Mouse (Mus musculus) MEL (cell line): ENCODE data around the gene Gm27029. TPM values are rescaled to one million over a fixed set of nuclear protein-coding genes. Genes with fewer than 3 reads are reported as not detected.

Source experiments
- DNase-seq: peaks from one replicate; pipeline ENCODE4 v3.0.0; 2011; ENCODE audit warnings: low read depth, low spot score
- H3K27ac ChIP-seq: 2 replicates; pipeline ENCODE4 v1.5.1; 2012; ENCODE audit warnings: low read depth, mild to moderate bottlenecking, control low read depth, low read length, moderate library complexity; ENCODE audit not compliant: control insufficient read depth
- H3K27me3 ChIP-seq, 2 experiments: fragments of 150-350 bp in 1 of 2; sonication (generic) in 1 of 2; 2 replicates each; pipeline ENCODE4 v1.6.1; 2012; ENCODE audit warnings: low read length in 2 of 2, mild to moderate bottlenecking in 2 of 2, improper control_type of control experiment in 1 of 2, moderate library complexity in 1 of 2; ENCODE audit not compliant: insufficient read depth in 2 of 2, control insufficient read depth in 1 of 2
- H3K36me3 ChIP-seq, 2 experiments: 2 replicates each; pipeline ENCODE4 v1.6.1; 2012 to 2014; ENCODE audit warnings: low read length in 2 of 2, improper control_type of control experiment in 1 of 2, inconsistent platforms in 1 of 2, mild to moderate bottlenecking in 1 of 2; ENCODE audit not compliant: insufficient read depth in 2 of 2, control insufficient read depth in 1 of 2
- H3K4me1 ChIP-seq, 2 experiments: fragments of 150-350 bp in 1 of 2; sonication (generic) in 1 of 2; 2 replicates each; pipeline ENCODE4 v1.6.1; 2012; ENCODE audit warnings: low read length in 2 of 2, improper control_type of control experiment in 1 of 2, mild to moderate bottlenecking in 1 of 2; ENCODE audit not compliant: insufficient read depth in 2 of 2, control insufficient read depth in 1 of 2
- H3K4me3 ChIP-seq, 2 experiments: fragments of 150-350 bp in 1 of 2; sonication (generic) in 1 of 2; 2 replicates each; pipeline ENCODE4 v1.5.1; 2012; ENCODE audit warnings: low read depth in 2 of 2, low read length in 2 of 2, mild to moderate bottlenecking in 2 of 2, moderate library complexity in 2 of 2, control low read depth in 1 of 2, improper control_type of control experiment in 1 of 2; ENCODE audit not compliant: control insufficient read depth in 1 of 2, insufficient read depth in 1 of 2
- H3K79me2 ChIP-seq: 2 replicates; pipeline ENCODE4 v1.6.1; 2012; ENCODE audit warnings: mild to moderate bottlenecking, low read length, moderate library complexity; ENCODE audit not compliant: control insufficient read depth, poor library complexity, insufficient read depth
- H3K9ac ChIP-seq: 2 replicates; pipeline ENCODE4 v1.6.1; 2012; ENCODE audit warnings: low read depth, mild to moderate bottlenecking, control low read depth, low read length, moderate library complexity; ENCODE audit not compliant: control insufficient read depth, poor library complexity, severe bottlenecking
- H3K9me3 ChIP-seq: fragments of 150-350 bp; sonication (generic); replicated peaks from 2 replicates; pipeline ENCODE4 v1.6.1; 2012; ENCODE audit warnings: mild to moderate bottlenecking, low read length, improper control_type of control experiment, moderate library complexity; ENCODE audit not compliant: insufficient read depth
- CHD1 ChIP-seq: IDR thresholded peaks from 2 replicates; pipeline ENCODE4 v1.6.1; 2012; ENCODE audit warnings: low read depth, mild to moderate bottlenecking, inconsistent platforms, low read length, improper control_type of control experiment
- E2F4 ChIP-seq: IDR thresholded peaks from 2 replicates; pipeline ENCODE4 v1.6.1; 2011; ENCODE audit warnings: low read depth, low read length, improper control_type of control experiment, borderline replicate concordance
- ELF1 ChIP-seq: IDR thresholded peaks from 2 replicates; pipeline ENCODE4 v1.6.1; 2014; ENCODE audit warnings: low read depth, mild to moderate bottlenecking, inconsistent platforms, low read length, improper control_type of control experiment, moderate library complexity
- ETS1 ChIP-seq: IDR thresholded peaks from 2 replicates; pipeline ENCODE4 v1.6.1; 2012; ENCODE audit warnings: low read depth, mild to moderate bottlenecking, inconsistent platforms, low read length, improper control_type of control experiment, moderate library complexity
- GABPA ChIP-seq: IDR thresholded peaks from 2 replicates; pipeline ENCODE4 v1.6.1; 2012; ENCODE audit warnings: low read depth, mild to moderate bottlenecking, inconsistent platforms, low read length, improper control_type of control experiment, moderate library complexity
- GATA1 ChIP-seq: IDR thresholded peaks from 2 replicates; pipeline ENCODE4 v1.6.1; 2011; ENCODE audit warnings: low read depth, low read length, improper control_type of control experiment
- MAFK ChIP-seq: IDR thresholded peaks from 2 replicates; pipeline ENCODE4 v1.6.1; 2011; ENCODE audit warnings: low read depth, mild to moderate bottlenecking, low read length, improper control_type of control experiment, borderline replicate concordance
- MYB ChIP-seq: IDR thresholded peaks from 2 replicates; pipeline ENCODE4 v1.6.1; 2011; ENCODE audit warnings: mild to moderate bottlenecking, low read depth, low read length, improper control_type of control experiment
- MYC ChIP-seq: IDR thresholded peaks from 2 replicates; pipeline ENCODE4 v1.6.1; 2011; ENCODE audit warnings: low read depth, mild to moderate bottlenecking, low read length, improper control_type of control experiment, moderate library complexity
- NRF1 ChIP-seq: IDR thresholded peaks from 2 replicates; pipeline ENCODE4 v1.6.1; 2014; ENCODE audit warnings: low read depth, mild to moderate bottlenecking, inconsistent platforms, low read length, improper control_type of control experiment, moderate library complexity; ENCODE audit not compliant: poor library complexity, insufficient read depth, severe bottlenecking
- POLR2AphosphoS5 ChIP-seq: IDR thresholded peaks from 2 replicates; pipeline ENCODE4 v1.6.1; 2012; ENCODE audit warnings: low read depth, borderline replicate concordance, mild to moderate bottlenecking, inconsistent platforms, low read length, moderate library complexity, mixed read lengths
- SIN3A ChIP-seq: IDR thresholded peaks from 2 replicates; pipeline ENCODE4 v1.6.1; 2012; ENCODE audit warnings: low read length, improper control_type of control experiment, inconsistent platforms
- TBP ChIP-seq: IDR thresholded peaks from 2 replicates; pipeline ENCODE4 v1.8.0; 2011; ENCODE audit warnings: low read depth, low read length, improper control_type of control experiment
- USF2 ChIP-seq, 2 experiments: IDR thresholded peaks; 2 replicates each; pipeline ENCODE4 v1.6.1; 2011 to 2012; ENCODE audit warnings: improper control_type of control experiment in 2 of 2, low read length in 2 of 2, borderline replicate concordance in 1 of 2, inconsistent platforms in 1 of 2, low read depth in 1 of 2, mild to moderate bottlenecking in 1 of 2; ENCODE audit not compliant: insufficient read depth in 1 of 2
- ZC3H11A ChIP-seq: IDR thresholded peaks from 2 replicates; pipeline ENCODE4 v1.6.1; 2012; ENCODE audit warnings: low read depth, mild to moderate bottlenecking, inconsistent platforms, low read length, improper control_type of control experiment
- ZKSCAN1 ChIP-seq: IDR thresholded peaks from 2 replicates; pipeline ENCODE4 v1.6.1; 2012; ENCODE audit warnings: low read depth, mild to moderate bottlenecking, inconsistent platforms, low read length, improper control_type of control experiment, moderate library complexity
- ZNF384 ChIP-seq: IDR thresholded peaks from 2 replicates; pipeline ENCODE4 v1.6.1; 2012; ENCODE audit warnings: low read depth, mild to moderate bottlenecking, inconsistent platforms, low read length, improper control_type of control experiment
- polyA plus RNA-seq, 2 experiments: library from polyadenylated mRNA; stranded (reverse) in 1 of 2; unstranded in 1 of 2; fragments of >175 nt in 1 of 2; fragments of >200 nt in 1 of 2; gene quantifications; 2 replicates each; pipeline versions ENCODE4 v1.2.1 to v1.2.4; 2012; ENCODE audit warnings: low replicate concordance in 2 of 2, low read depth in 1 of 2; ENCODE audit not compliant: insufficient read length in 2 of 2, insufficient read depth in 1 of 2, missing spikeins in 1 of 2
- total RNA-seq: library from RNA; depleted of rRNA; stranded (reverse); fragments of 300-350 nt; gene quantifications from 2 replicates; pipeline ENCODE4 v1.2.3, GENCODE M21; 2012

Gm27029 gene
- total and polyA plus RNA-seq, 3 experiments = 4.2 to 6.8 TPM; not detected in 1

GRCm38 (mm10) chr11:101457631-101458030 is 33.0 kb upstream of the Gm27029 start:
- H3K27ac ChIP-seq = no peak overlapping the region
- peaks cover 3 to 8% of the 10 kb centered on the region in 2 experiments; a peak in 3 of 4 replicates for H3K4me1 ChIP-seq
- peaks cover 2 to 7% of the 10 kb centered on the region in 2 experiments for H3K36me3 ChIP-seq

GRCm38 (mm10) chr11:101455627-101456026 is 31.0 kb upstream of the Gm27029 start:
- H3K4me3 ChIP-seq = no peak overlapping the region
- no peak overlapping the region for H3K27ac ChIP-seq
- H3K36me3 ChIP-seq = peaks cover 2 to 20% of the 10 kb centered on the region in 2 experiments; a peak in 3 of 4 replicates
- TF ChIP-seq TBP (no peak), ZNF384 (no peak), ZC3H11A (no peak)
- TF ChIP-seq, all 39 proteins: peak for 0
- H3K9ac ChIP-seq = no peak overlapping the region
- no peaks in the 10 kb centered on the region for H3K27me3 ChIP-seq
- peaks cover 12 to 20% of the 10 kb centered on the region in 2 experiments for H3K4me1 ChIP-seq
- no peak for DNase-seq
- no peaks in the 10 kb centered on the region for H3K9me3 ChIP-seq
- no peaks in the 10 kb centered on the region for H3K79me2 ChIP-seq

More at GRCm38 (mm10) chr11:101457631-101458030, 33.0 kb upstream of the Gm27029 start:
- Histone ChIP-seq H3K9me3 (no peaks in the 10 kb centered on the region), H3K27me3 (no peaks in the 10 kb centered on the region), H3K79me2 (no peaks in the 10 kb centered on the region), H3K9ac (no peak overlapping the region), H3K4me3 (no peak overlapping the region)
- TF ChIP-seq CHD1 (no peak), ELF1 (no peak), POLR2AphosphoS5 (no peak), ZNF384 (no peak), E2F4 (no peak), NRF1 (no peak), MAFK (no peak)
- no peak for DNase-seq

GRCm38 (mm10) chr11:101454702-101455101 is 30.1 kb upstream of the Gm27029 start:
- Histone ChIP-seq H3K36me3 (peaks cover 2 to 24% of the 10 kb centered on the region in 2 experiments; a peak in 3 of 4 replicates), H3K4me1 (peaks cover 15 to 25% of the 10 kb centered on the region in 2 experiments)

More at GRCm38 (mm10) chr11:101454702-101455101, 30.1 kb upstream of the Gm27029 start:
- Histone ChIP-seq H3K27ac (no peak overlapping the region), H3K9ac (no peak overlapping the region), H3K27me3 (no peaks in the 10 kb centered on the region), H3K9me3 (no peaks in the 10 kb centered on the region), H3K79me2 (no peaks in the 10 kb centered on the region; the same call in 1 of the 2 replicates), H3K4me3 (no peak overlapping the region)
- DNase-seq = no peak
- TF ChIP-seq SIN3A (no peak), ZKSCAN1 (no peak), USF2 (IDR thresholded peaks at IDR 0.05; ENCODE audit: borderline replicate concordance in 1 of 2, insufficient read depth in 1 of 2, low read depth in 1 of 2, low read length in 2 of 2) (no peak), ETS1 (no peak), GATA1 (no peak), NRF1 (no peak), MYB (no peak), GABPA (no peak), MYC (no peak), ZC3H11A (no peak), ELF1 (no peak), TBP (no peak), POLR2AphosphoS5 (no peak)
